Comparison of ENCODE assay signal across 20 mouse cellular contexts in the genomic region with DNA sequence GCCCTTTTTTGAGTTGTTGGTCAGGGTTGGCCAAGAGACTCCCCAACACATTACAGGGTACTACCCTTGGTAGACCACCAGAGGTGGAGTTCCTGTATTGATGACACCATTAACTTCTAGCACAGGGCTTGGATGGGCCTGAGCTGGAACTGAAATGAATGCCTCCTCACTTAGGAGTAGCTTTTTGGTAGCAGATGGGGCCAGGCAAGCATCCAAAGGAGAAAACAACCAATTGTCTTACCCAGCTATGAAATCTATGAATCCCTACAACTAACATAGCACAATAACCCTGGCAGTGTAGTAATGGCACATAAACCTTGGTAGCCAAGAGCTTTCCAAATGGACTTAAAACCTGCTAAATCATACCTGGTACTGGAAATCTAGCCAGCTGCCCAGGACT.
DNase-seq lines count a peak whose midpoint lies in the region; ATAC-seq and TF ChIP-seq lines count a peak whose summit lies in the region.
"Had no signal": no experiment of that assay in that cellular context is flagged by ENCODE, and none has a peak within 500 bp of the region (broad histone marks: within the 10 kb centered on the region; RNA-seq: fewer than 3 reads in every experiment).

No protein-coding gene starts in this region.

- no peak for TF ChIP-seq CTCF in cerebellum, adult 2 months (IDR thresholded peaks at IDR 0.05; ENCODE audit: borderline replicate concordance, insufficient read depth, low read depth, low read length)

- no peak for DNase-seq in cerebellum, postnatal 4 days (ENCODE audit: low spot score in 2 of 2)
- peak; percentile 42 to 68 for DNase-seq in cerebellum, adult 2 months
- DNase-seq in cerebellum, adult 9-11 months: peak; percentile 47
- peak; percentile 24 to 42 for DNase-seq in cerebellum, postnatal 36 days
- no peak for DNase-seq in liver
- DNase-seq in urinary bladder, postnatal 36 days (ENCODE audit: low spot score in 2 of 2): no peak
- DNase-seq in gastrocnemius, postnatal 14 days: no peak
- DNase-seq: adrenal gland, adult 8-10 months; adrenal gland, postnatal 36 days; gastrocnemius, postnatal 10 days; heart, adult 11 months; kidney, adult 2 months had no signal

- no peaks in the 10 kb centered on the region for H3K4me1 ChIP-seq in cerebellum, adult 2 months (ENCODE audit: control insufficient read depth, insufficient read depth, low read length)
- H3K4me1 ChIP-seq: embryonic facial prominence, embryonic 12.5 days; embryonic facial prominence, embryonic 15.5 days; forebrain, embryonic 15.5 days; hindbrain, embryonic 12.5 days; hindbrain, embryonic 15.5 days had no signal

- no peak overlapping the region for H3K27ac ChIP-seq in cerebellum, adult 2 months (ENCODE audit: insufficient read depth, low read length)
- H3K27ac ChIP-seq: embryonic facial prominence, embryonic 12.5 days; embryonic facial prominence, embryonic 15.5 days; forebrain, embryonic 15.5 days; hindbrain, embryonic 12.5 days; hindbrain, embryonic 15.5 days had no signal

- TF ChIP-seq POLR2A in cerebellum, adult 2 months (IDR thresholded peaks at IDR 0.05; ENCODE audit: borderline replicate concordance, insufficient read depth, low read length): no peak

- no peaks in the 10 kb centered on the region for H3K27me3 ChIP-seq in cerebellum, adult 2 months (ENCODE audit: control insufficient read depth, insufficient read depth, low read length)
- H3K27me3 ChIP-seq: embryonic facial prominence, embryonic 12.5 days; embryonic facial prominence, embryonic 15.5 days; forebrain, embryonic 15.5 days; hindbrain, embryonic 12.5 days; hindbrain, embryonic 15.5 days had no signal

- intact Hi-C loops in gastrocnemius, postnatal 14 days (cut with DNase I; ENCODE audit: low total_unique reads): no loop called here

- peak; percentile 40; the same call in 1 of the 2 replicates for ATAC-seq in cerebellum, adult (ENCODE audit: insufficient number of reproducible peaks, low FRiP score, low TSS enrichment)
- ATAC-seq: activated CD4-positive, CD25-positive, alpha-beta regulatory T cell, adult 4 months; forebrain, embryonic 15.5 days; intestine, postnatal 0 days had no signal

- H3K4me3 ChIP-seq in cerebellum, adult 2 months (replicated peaks; ENCODE audit: insufficient read depth, low read depth, low read length): no peak overlapping the region
- H3K4me3 ChIP-seq: embryonic facial prominence, embryonic 12.5 days; embryonic facial prominence, embryonic 15.5 days; forebrain, embryonic 15.5 days; hindbrain, embryonic 12.5 days; hindbrain, embryonic 15.5 days had no signal

Comparison
In these comparisons a context has a peak if more than half of its experiments do, and no peak if none do; other contexts are left out.
1. DNase-seq: peak in cerebellum, adult 2 months (2 of 2), cerebellum, adult 9-11 months (single experiment) and cerebellum, postnatal 36 days (2 of 2); none in cerebellum, postnatal 4 days (0 of 2), liver (single experiment), urinary bladder, postnatal 36 days (0 of 2) and gastrocnemius, postnatal 14 days (single experiment).